In the genomic region with DNA sequence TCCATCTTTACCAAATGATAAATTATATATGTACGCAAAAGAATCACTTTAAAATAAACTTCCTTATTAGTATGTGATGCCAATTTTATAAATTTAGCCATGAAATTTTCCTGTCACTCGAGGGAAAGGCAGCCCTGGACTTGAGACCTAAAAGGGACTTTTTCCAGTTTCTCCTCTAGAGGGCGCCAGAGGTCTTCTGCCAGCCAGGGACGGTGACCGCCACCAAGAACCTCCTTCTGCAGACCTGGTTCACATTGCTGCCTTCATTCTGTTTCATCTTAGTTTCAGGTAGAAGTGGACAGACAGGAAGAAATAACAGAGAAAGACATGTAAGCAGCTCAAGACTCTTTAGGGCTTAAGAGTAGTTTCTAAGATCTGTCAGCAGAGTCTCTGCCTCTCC, we compare ENCODE assay signal across 8 mouse cellular contexts. TPM values are rescaled to one million over a fixed set of nuclear protein-coding genes. Genes with fewer than 3 reads are reported as not detected.
A peak's percentile ranks its signal among the peaks of the same experiment; 100 is the strongest.
DNase-seq lines count a peak whose midpoint lies in the region; ATAC-seq and TF ChIP-seq lines count a peak whose summit lies in the region.

No protein-coding gene starts in this region.

- no peak for ATAC-seq in embryonic facial prominence, embryonic 13.5 days (ENCODE audit: insufficient number of reproducible peaks, insufficient read depth, low FRiP score, low TSS enrichment, low read depth)
- 0 out of 2 replicates have a peak, but pooled peaks have one; percentile 43 for ATAC-seq in heart, embryonic 16.5 days (replicated peaks; ENCODE audit: extremely low read depth, insufficient read depth, low FRiP score)
- ATAC-seq in neutrophil, adult 5-6 weeks (ENCODE audit: extremely low read depth, insufficient number of reproducible peaks, low FRiP score, poor library complexity, severe bottlenecking) = peak; percentile 66; the same call in 1 of the 2 replicates

- peak; percentile 58 for DNase-seq in adrenal gland, postnatal 25 days
- peak; percentile 82 for DNase-seq in kidney, postnatal 10 days
- DNase-seq in lung, adult 18-20 months = peak; percentile 34 to 58
- peak; percentile 74 for DNase-seq in urinary bladder, postnatal 25 days (ENCODE audit: low spot score)

- no peaks in the 10 kb centered on the region for H3K36me3 ChIP-seq in E14TG2a.4 (ENCODE audit: insufficient read depth, low read length)
- H3K36me3 ChIP-seq in embryonic facial prominence, embryonic 13.5 days = no peaks in the 10 kb centered on the region
- H3K36me3 ChIP-seq in heart, embryonic 16.5 days (ENCODE audit: control insufficient read depth, insufficient read depth) = no peaks in the 10 kb centered on the region

- H3K9ac ChIP-seq in embryonic facial prominence, embryonic 13.5 days = no peak overlapping the region
- H3K9ac ChIP-seq in heart, embryonic 16.5 days (ENCODE audit: low read length) = no peak overlapping the region

- H3K27me3 ChIP-seq in E14TG2a.4 (ENCODE audit: insufficient read depth, low read length) = peaks cover 4% of the 10 kb centered on the region; the same call in 1 of the 2 replicates
- H3K27me3 ChIP-seq in embryonic facial prominence, embryonic 13.5 days = no peaks in the 10 kb centered on the region
- no peaks in the 10 kb centered on the region for H3K27me3 ChIP-seq in heart, embryonic 16.5 days (ENCODE audit: control insufficient read depth, insufficient read depth, low read length)

- H3K27ac ChIP-seq in embryonic facial prominence, embryonic 13.5 days = peak overlapping the region; percentile 55
- H3K27ac ChIP-seq in heart, embryonic 16.5 days (ENCODE audit: low read length) = no peak overlapping the region

- peaks cover 26% of the 10 kb centered on the region for H3K4me1 ChIP-seq in E14TG2a.4 (replicated peaks; ENCODE audit: low read depth, low read length)
- peaks cover 22% of the 10 kb centered on the region for H3K4me1 ChIP-seq in embryonic facial prominence, embryonic 13.5 days
- peaks cover 23% of the 10 kb centered on the region for H3K4me1 ChIP-seq in heart, embryonic 16.5 days (ENCODE audit: control insufficient read depth, insufficient read depth, low read length)

- WGBS in embryonic facial prominence, embryonic 13.5 days = under 1% methylated on average over 5 of the region's 5 CpGs
- WGBS in heart, embryonic 16.5 days = under 1% methylated on average over 5 of the region's 5 CpGs

- TF ChIP-seq CTCF in E14TG2a.4 (conservative IDR thresholded peaks at IDR 0.05; ENCODE audit: low read length) = peak; percentile 53

- H3K9me3 ChIP-seq in E14TG2a.4 (ENCODE audit: low read length) = no peaks in the 10 kb centered on the region
- no peaks in the 10 kb centered on the region for H3K9me3 ChIP-seq in embryonic facial prominence, embryonic 13.5 days
- no peaks in the 10 kb centered on the region for H3K9me3 ChIP-seq in heart, embryonic 16.5 days (replicated peaks; ENCODE audit: control insufficient read depth, low read length)

- H3K4me3 ChIP-seq in E14TG2a.4 (replicated peaks; ENCODE audit: low read length) = no peak overlapping the region; the same call in 1 of the 2 replicates
- H3K4me3 ChIP-seq in embryonic facial prominence, embryonic 13.5 days = no peak overlapping the region
- H3K4me3 ChIP-seq in heart, embryonic 16.5 days (ENCODE audit: low read length) = no peak overlapping the region

- H3K4me2 ChIP-seq in embryonic facial prominence, embryonic 13.5 days = peak overlapping the region; percentile 18
- no peak overlapping the region for H3K4me2 ChIP-seq in heart, embryonic 16.5 days (ENCODE audit: low read depth, low read length)

RNA-seq across cellular contexts. Expression of a gene that starts 44.6 kb away (rescaled TPM):
- total RNA-seq in adrenal gland, postnatal 25 days (2021) = 23.5 and 27.4 TPM in 2 replicates
- 56.4 and 64.8 TPM in 2 replicates for polyA plus RNA-seq in embryonic facial prominence, embryonic 13.5 days (2015; fragmentation: Nextera tagmentation; extraction: Ambion mirVana)
- 89.5 and 108 TPM in 2 replicates for polyA plus RNA-seq in heart, embryonic 16.5 days (2015; fragmentation: Nextera tagmentation; extraction: Ambion mirVana)
- total RNA-seq in neutrophil, adult 5-6 weeks (2017) = 0.25 TPM in 1 of 2 replicates, not detected in the other

Comparison
In these comparisons a context has a peak if more than half of its experiments do, and no peak if none do; other contexts are left out.
1. RNA of a gene that starts 44.6 kb away (total RNA-seq): 23.5 to 27.4 TPM in adrenal gland, postnatal 25 days; 0.25 TPM in neutrophil, adult 5-6 weeks; every median in the first group is over 10 times any median in the second.
2. Peak in every context shown above with its lines, with median percentiles within 50 percentile points of each other: DNase-seq.